Comparison of ENCODE assay signal across 25 mouse cellular contexts in genomic region chr1:51044810-51045209, GRCm38 (mm10).
A peak's percentile ranks its signal among the peaks of the same experiment; 100 is the strongest.
DNase-seq lines count a peak whose midpoint lies in the region; ATAC-seq and TF ChIP-seq lines count a peak whose summit lies in the region.
"Had no signal": no experiment of that assay in that cellular context is flagged by ENCODE, and none has a peak within 500 bp of the region (broad histone marks: within the 10 kb centered on the region; RNA-seq: fewer than 3 reads in every experiment).

No protein-coding gene starts in this region.

- no peak overlapping the region for H3K4me2 ChIP-seq in forebrain, embryonic 15.5 days (replicated peaks)
- no peak overlapping the region for H3K4me2 ChIP-seq in forebrain, embryonic 12.5 days
- no peak overlapping the region for H3K4me2 ChIP-seq in midbrain, embryonic 15.5 days
- H3K4me2 ChIP-seq: embryonic facial prominence, embryonic 15.5 days; heart, embryonic 13.5 days; limb, embryonic 12.5 days had no signal

- WGBS in forebrain, embryonic 15.5 days: 76% methylated on average over 7 of the region's 7 CpGs
- WGBS in forebrain, embryonic 12.5 days: 84% methylated on average over 7 of the region's 7 CpGs
- WGBS in midbrain, embryonic 15.5 days: 58% methylated on average over 7 of the region's 7 CpGs

- no peaks in the 10 kb centered on the region for H3K36me3 ChIP-seq in forebrain, embryonic 15.5 days
- no peaks in the 10 kb centered on the region for H3K36me3 ChIP-seq in forebrain, embryonic 12.5 days (replicated peaks)
- H3K36me3 ChIP-seq in midbrain, embryonic 15.5 days (replicated peaks): no peaks in the 10 kb centered on the region
- H3K36me3 ChIP-seq: embryonic facial prominence, embryonic 10.5 days; embryonic facial prominence, embryonic 15.5 days; heart, embryonic 13.5 days; limb, embryonic 12.5 days had no signal

- no peak overlapping the region for H3K27ac ChIP-seq in forebrain, embryonic 15.5 days (replicated peaks)
- no peak overlapping the region for H3K27ac ChIP-seq in forebrain, embryonic 12.5 days
- H3K27ac ChIP-seq in left cerebral cortex, adult 2 months: peak overlapping the region; percentile 55
- H3K27ac ChIP-seq in midbrain, embryonic 15.5 days: peak overlapping the region; percentile 54; the same call in 1 of the 2 replicates
- H3K27ac ChIP-seq: embryonic facial prominence, embryonic 10.5 days; embryonic facial prominence, embryonic 15.5 days; heart, embryonic 13.5 days; kidney, postnatal 0 days; limb, embryonic 12.5 days; macrophage had no signal

- 0 out of 2 replicates have a peak, but pooled peaks have one; percentile 19 for ATAC-seq in forebrain, embryonic 15.5 days (replicated peaks)
- no peak for ATAC-seq in forebrain, embryonic 12.5 days (ENCODE audit: low FRiP score)
- ATAC-seq in midbrain, embryonic 15.5 days (replicated peaks): peak; percentile 70
- ATAC-seq: intestine, embryonic 16.5 days; Patski had no signal

- no peaks in the 10 kb centered on the region for H3K4me1 ChIP-seq in forebrain, embryonic 15.5 days
- no peaks in the 10 kb centered on the region for H3K4me1 ChIP-seq in forebrain, embryonic 12.5 days
- no peaks in the 10 kb centered on the region for H3K4me1 ChIP-seq in midbrain, embryonic 15.5 days
- H3K4me1 ChIP-seq: embryonic facial prominence, embryonic 10.5 days; embryonic facial prominence, embryonic 15.5 days; heart, embryonic 13.5 days; limb, embryonic 12.5 days had no signal

- no peak for TF ChIP-seq CTCF in left cerebral cortex, adult 2 months (IDR thresholded peaks at IDR 0.05)
- no peak for TF ChIP-seq CTCF in brain, embryonic 14.5 days (IDR thresholded peaks at IDR 0.05; ENCODE audit: borderline replicate concordance, extremely low read depth, insufficient read depth, insufficient read length)

- no peak overlapping the region for H3K9ac ChIP-seq in forebrain, embryonic 15.5 days (replicated peaks)
- no peak overlapping the region for H3K9ac ChIP-seq in forebrain, embryonic 12.5 days
- no peak overlapping the region for H3K9ac ChIP-seq in midbrain, embryonic 15.5 days
- H3K9ac ChIP-seq: embryonic facial prominence, embryonic 15.5 days; heart, embryonic 13.5 days; limb, embryonic 12.5 days had no signal

- no peaks in the 10 kb centered on the region for H3K9me3 ChIP-seq in forebrain, embryonic 15.5 days
- H3K9me3 ChIP-seq in forebrain, embryonic 12.5 days: no peaks in the 10 kb centered on the region
- H3K9me3 ChIP-seq in midbrain, embryonic 15.5 days: no peaks in the 10 kb centered on the region
- H3K9me3 ChIP-seq: embryonic facial prominence, embryonic 10.5 days; embryonic facial prominence, embryonic 15.5 days; heart, embryonic 13.5 days; limb, embryonic 12.5 days had no signal

- H3K4me3 ChIP-seq in forebrain, embryonic 15.5 days: no peak overlapping the region
- no peak overlapping the region for H3K4me3 ChIP-seq in forebrain, embryonic 12.5 days (replicated peaks)
- H3K4me3 ChIP-seq in left cerebral cortex, adult 2 months: no peak overlapping the region
- no peak overlapping the region for H3K4me3 ChIP-seq in midbrain, embryonic 15.5 days
- H3K4me3 ChIP-seq: embryonic facial prominence, embryonic 10.5 days; embryonic facial prominence, embryonic 15.5 days; heart, embryonic 13.5 days; limb, embryonic 12.5 days had no signal

- TF ChIP-seq POLR2A in brain, embryonic 14.5 days (IDR thresholded peaks at IDR 0.05; ENCODE audit: borderline replicate concordance, extremely low read depth, insufficient read depth, insufficient read length, poor library complexity, severe bottlenecking): no peak

- DNase-seq in left cerebral cortex, adult 2 months (ENCODE audit: extremely low spot score in 1 of 2, low spot score in 2 of 2): no peak
- DNase-seq in left cerebral cortex, adult 18-20 months (ENCODE audit: low spot score in 2 of 2): no peak
- peak; percentile 60 for DNase-seq in brain, embryonic 14.5 days (ENCODE audit: low read depth)
- DNase-seq in cerebellum, adult 9-11 months: no peak
- DNase-seq in retina, postnatal 1 day: no peak
- DNase-seq: adrenal gland, postnatal 10 days; cerebellum, adult 18-20 months; cerebellum, postnatal 14 days; gastrocnemius, postnatal 10 days; heart, postnatal 10 days; kidney, adult 8-10 months; kidney, postnatal 4 days; layer of hippocampus, adult 9-11 months; thymus, postnatal 4 days had no signal

- no peaks in the 10 kb centered on the region for H3K27me3 ChIP-seq in forebrain, embryonic 15.5 days
- H3K27me3 ChIP-seq in forebrain, embryonic 12.5 days: no peaks in the 10 kb centered on the region
- no peaks in the 10 kb centered on the region for H3K27me3 ChIP-seq in midbrain, embryonic 15.5 days (replicated peaks)
- H3K27me3 ChIP-seq: embryonic facial prominence, embryonic 15.5 days; heart, embryonic 13.5 days; limb, embryonic 12.5 days; Patski had no signal

- intact Hi-C loops in left cerebral cortex, adult 2 months (cut with DNase I): no loop called here

Comparison
In these comparisons a context has a peak if more than half of its experiments do, and no peak if none do; other contexts are left out.
1. H3K27ac ChIP-seq: peak in left cerebral cortex, adult 2 months (single experiment) and midbrain, embryonic 15.5 days (single experiment); none in forebrain, embryonic 15.5 days (single experiment) and forebrain, embryonic 12.5 days (single experiment).